Mouse (Mus musculus) embryonic facial prominence, embryonic 14.5 days (tissue): ENCODE measurements around the gene Nat14. TPM values are rescaled to one million over a fixed set of nuclear protein-coding genes. Genes with fewer than 3 reads are reported as not detected.

Source experiments
- ATAC-seq: fragments of 200-750 bp; cut with Nextera tagmentation; 2 replicates; pipeline ENCODE4 v1.8.0; 2017; ENCODE audit warnings: low read depth, moderate number of reproducible peaks, moderate TSS enrichment
- DNase-seq: peaks from one replicate; pipeline ENCODE4 v3.0.0-alpha.2; 2015; ENCODE audit warnings: low spot score
- H3K27ac ChIP-seq: fragments of 300-500 bp; sonication (generic); replicated peaks from 2 replicates; pipeline ENCODE4 v1.5.1; 2014; ENCODE audit warnings: low read depth, mild to moderate bottlenecking, low read length, moderate library complexity
- H3K27me3 ChIP-seq: fragments of 300-500 bp; sonication (generic); replicated peaks from 2 replicates; pipeline ENCODE4 v1.6.1; 2014; ENCODE audit warnings: low read length; ENCODE audit not compliant: control insufficient read depth, insufficient read depth
- H3K36me3 ChIP-seq: fragments of 300-500 bp; sonication (generic); 2 replicates; pipeline ENCODE4 v1.6.1; 2014; ENCODE audit warnings: low read length, mixed read lengths; ENCODE audit not compliant: control insufficient read depth, insufficient read depth
- H3K4me1 ChIP-seq: fragments of 300-500 bp; sonication (generic); 2 replicates; pipeline ENCODE4 v1.6.1; 2014; ENCODE audit warnings: antibody characterized with exemption, low read length; ENCODE audit not compliant: control insufficient read depth, insufficient read depth
- H3K4me2 ChIP-seq: fragments of 300-500 bp; sonication (generic); 2 replicates; pipeline ENCODE4 v1.6.1; 2014; ENCODE audit warnings: low read depth, mild to moderate bottlenecking, low read length, moderate library complexity, mixed read lengths
- H3K4me3 ChIP-seq: fragments of 300-500 bp; sonication (generic); 2 replicates; pipeline ENCODE4 v1.5.1; 2014; ENCODE audit warnings: low read depth, mild to moderate bottlenecking, low read length
- H3K9ac ChIP-seq: fragments of 300-500 bp; sonication (generic); 2 replicates; pipeline ENCODE4 v1.6.1; 2014; ENCODE audit warnings: low read depth, mild to moderate bottlenecking, low read length, moderate library complexity, mixed read lengths
- H3K9me3 ChIP-seq: fragments of 300-500 bp; sonication (generic); 2 replicates; pipeline ENCODE4 v1.6.1; 2016; ENCODE audit warnings: low read length; ENCODE audit not compliant: control insufficient read depth
- WGBS: fragments of 180-500 bp; shearing (Covaris S2); extraction: QIAGEN DNeasy Blood & Tissue Kit; methylation state at CpG from one replicate; pipeline ENCODE4 v1.1.7; 2014; 5-methylcytosine and 5-hydroxymethylcytosine counted together
- polyA plus RNA-seq: library from polyadenylated mRNA; unstranded; fragments of >200 nt; fragmentation: Nextera tagmentation; extraction: Ambion mirVana; gene quantifications from 2 replicates; pipeline ENCODE4 v1.2.1, GENCODE M21; 2014

The Nat14 gene
- polyA plus RNA-seq, 1 experiment from 2014 or later, result 1.9 TPM

GRCm38 (mm10) chr7:4947855-4948254 is 26.0 kb downstream of the Nat14 start:
- Histone ChIP-seq H3K4me1 (no peaks in the 10 kb centered on the region), H3K4me3 (no peak overlapping the region), H3K27me3 (no peaks in the 10 kb centered on the region), H3K27ac (no peak overlapping the region), H3K4me2 (no peak overlapping the region), H3K36me3 (no peaks in the 10 kb centered on the region), H3K9me3 (no peaks in the 10 kb centered on the region), H3K9ac (no peak overlapping the region)
- WGBS, result 14% methylated on average over 2 of the region's 2 CpGs
- ATAC-seq (peak; percentile 7; the same call in 1 of the 2 replicates), DNase-seq (no peak)

GRCm38 (mm10) chr7:4948386-4948785 is 26.6 kb downstream of the Nat14 start:
- ATAC-seq, result no peak
- H3K4me3 ChIP-seq, result no peak overlapping the region
- H3K9me3 ChIP-seq, result no peaks in the 10 kb centered on the region
- no peaks in the 10 kb centered on the region for H3K4me1 ChIP-seq
- DNase-seq, result no peak
- no peaks in the 10 kb centered on the region for H3K27me3 ChIP-seq
- no peak overlapping the region for H3K27ac ChIP-seq
- no peak overlapping the region for H3K9ac ChIP-seq
- no peak overlapping the region for H3K4me2 ChIP-seq
- WGBS, result 73% methylated on average over 6 of the region's 6 CpGs
- no peaks in the 10 kb centered on the region for H3K36me3 ChIP-seq

- DNase-seq (no peak), ATAC-seq (no peak)
- no peaks in the 10 kb centered on the region for H3K9me3 ChIP-seq
- H3K9ac ChIP-seq, result no peak overlapping the region
- no peaks in the 10 kb centered on the region for H3K4me1 ChIP-seq
- H3K27me3 ChIP-seq, result no peaks in the 10 kb centered on the region
- no peak overlapping the region for H3K4me2 ChIP-seq
- no peaks in the 10 kb centered on the region for H3K36me3 ChIP-seq
- no peak overlapping the region for H3K27ac ChIP-seq
- WGBS, result 80% methylated on average over 19 of the region's 19 CpGs
- H3K4me3 ChIP-seq, result no peak overlapping the region
These were observed 28.9 kb downstream of the Nat14 start for GRCm38 (mm10) chr7:4950561-4951342.

GRCm38 (mm10) chr7:4953815-4954445 is 32.1 kb downstream of the Nat14 start:
- 29% methylated on average over 10 of the region's 10 CpGs for WGBS
- Histone ChIP-seq H3K4me2 (no peak overlapping the region), H3K27ac (no peak overlapping the region), H3K27me3 (no peaks in the 10 kb centered on the region), H3K36me3 (no peaks in the 10 kb centered on the region), H3K4me1 (no peaks in the 10 kb centered on the region), H3K9ac (no peak overlapping the region), H3K4me3 (no peak overlapping the region), H3K9me3 (no peaks in the 10 kb centered on the region)
- ATAC-seq (no peak), DNase-seq (no peak)

- H3K36me3 ChIP-seq, result no peaks in the 10 kb centered on the region
- H3K27me3 ChIP-seq, result no peaks in the 10 kb centered on the region
- H3K4me2 ChIP-seq, result no peak overlapping the region
- ATAC-seq (no peak), DNase-seq (no peak)
- H3K27ac ChIP-seq, result no peak overlapping the region
- no peak overlapping the region for H3K4me3 ChIP-seq
- H3K4me1 ChIP-seq, result no peaks in the 10 kb centered on the region
- no peak overlapping the region for H3K9ac ChIP-seq
- WGBS, result 83% methylated on average over 10 of the region's 10 CpGs
- H3K9me3 ChIP-seq, result no peaks in the 10 kb centered on the region
These were observed 35.5 kb downstream of the Nat14 start for GRCm38 (mm10) chr7:4957361-4957760.

GRCm38 (mm10) chr7:4963527-4963926 is 41.7 kb downstream of the Nat14 start:
- Histone ChIP-seq H3K4me1 (no peaks in the 10 kb centered on the region), H3K27ac (no peak overlapping the region), H3K4me2 (no peak overlapping the region), H3K9me3 (no peaks in the 10 kb centered on the region), H3K27me3 (no peaks in the 10 kb centered on the region), H3K9ac (no peak overlapping the region), H3K36me3 (no peaks in the 10 kb centered on the region), H3K4me3 (no peak overlapping the region)
- no peak for ATAC-seq
- 56% methylated on average over 5 of the region's 5 CpGs for WGBS
- DNase-seq, result peak; percentile 12

- H3K9ac ChIP-seq, result no peak within 1 kb of the TSS
These were observed 42.4 kb downstream of the Nat14 start, which contains the start of gene Sbk2 for GRCm38 (mm10) chr7:4964272-4964671. Gene Sbk2 (minus strand): TSS chr7:4964406.

GRCm38 (mm10) chr7:4964988-4965387 is 43.2 kb downstream of the Nat14 start:
- no peak overlapping the region for H3K4me3 ChIP-seq
- H3K9ac ChIP-seq, result no peak overlapping the region
- DNase-seq, result no peak
- WGBS, result 87% methylated on average over 5 of the region's 5 CpGs
- H3K27ac ChIP-seq, result no peak overlapping the region
- H3K9me3 ChIP-seq, result no peaks in the 10 kb centered on the region
- no peaks in the 10 kb centered on the region for H3K27me3 ChIP-seq
- no peaks in the 10 kb centered on the region for H3K36me3 ChIP-seq
- H3K4me2 ChIP-seq, result no peak overlapping the region
- ATAC-seq, result no peak
- no peaks in the 10 kb centered on the region for H3K4me1 ChIP-seq

More at GRCm38 (mm10) chr7:4964272-4964671, 42.4 kb downstream of the Nat14 start, which contains the start of gene Sbk2:
- peak; percentile 83 for ATAC-seq
- Histone ChIP-seq H3K27ac (no peak within 1 kb of the TSS), H3K36me3 (no peaks in the 10 kb centered on the region), H3K27me3 (no peaks in the 10 kb centered on the region), H3K9me3 (no peaks in the 10 kb centered on the region), H3K4me1 (no peaks in the 10 kb centered on the region), H3K4me2 (peak within 1 kb of the TSS; percentile 6), H3K4me3 (no peak within 1 kb of the TSS)
- 8% methylated on average over 10 of the region's 10 CpGs for WGBS
- peak; percentile 84 for DNase-seq
